Mouse (Mus musculus) kidney, postnatal 0 days (tissue): ENCODE data around the gene Gm49366. TPM values are rescaled to one million over a fixed set of nuclear protein-coding genes. Genes with fewer than 3 reads are reported as not detected.
"Not testable (repeated sequence)": the region's sequence is repeated elsewhere in the genome, so short reads cannot be mapped to it uniquely, and the experiment has no call there.

Experiments used
- ATAC-seq: fragments of 200-750 bp; cut with Nextera tagmentation; replicated peaks from 2 replicates; pipeline ENCODE4 v1.8.0; 2017; ENCODE audit warnings: low read depth, moderate number of reproducible peaks, moderate TSS enrichment, moderate library complexity; ENCODE audit not compliant: low FRiP score
- DNase-seq: peaks from one replicate; pipeline ENCODE4 v3.0.0-alpha.2; 2016; ENCODE audit warnings: low spot score
- H3K27ac ChIP-seq: fragments of 300-500 bp; sonication (generic); 2 replicates; pipeline ENCODE4 v1.5.1; 2014; ENCODE audit warnings: mild to moderate bottlenecking
- H3K27me3 ChIP-seq: fragments of 300-500 bp; sonication (generic); 2 replicates; pipeline ENCODE4 v1.6.1; 2014; ENCODE audit warnings: low read length, mixed read lengths; ENCODE audit not compliant: insufficient read depth
- H3K36me3 ChIP-seq: fragments of 300-500 bp; sonication (generic); 2 replicates; pipeline ENCODE4 v1.6.1; 2014; ENCODE audit warnings: low read length, mixed read lengths; ENCODE audit not compliant: insufficient read depth
- H3K4me1 ChIP-seq: fragments of 300-500 bp; sonication (generic); replicated peaks from 2 replicates; pipeline ENCODE4 v1.6.1; 2014; ENCODE audit warnings: antibody characterized with exemption, low read length, mixed read lengths; ENCODE audit not compliant: insufficient read depth
- H3K4me2 ChIP-seq: fragments of 300-500 bp; sonication (generic); 2 replicates; pipeline ENCODE4 v1.6.1; 2014; ENCODE audit warnings: mild to moderate bottlenecking, low read length, moderate library complexity, mixed read lengths
- H3K4me3 ChIP-seq: fragments of 300-500 bp; sonication (generic); replicated peaks from 2 replicates; pipeline ENCODE4 v1.5.1; 2014; ENCODE audit warnings: low read depth, low read length
- H3K9ac ChIP-seq: fragments of 300-500 bp; sonication (generic); 2 replicates; pipeline ENCODE4 v1.6.1; 2014; ENCODE audit warnings: low read depth, low read length
- H3K9me3 ChIP-seq: fragments of 300-500 bp; sonication (generic); replicated peaks from 2 replicates; pipeline ENCODE4 v1.6.1; 2016; ENCODE audit warnings: low read length, inconsistent platforms, mixed read lengths
- CTCF ChIP-seq: IDR thresholded peaks from 2 replicates; pipeline ENCODE4 v1.5.1; 2016; ENCODE audit warnings: antibody characterized with exemption, low read depth, mild to moderate bottlenecking, moderate library complexity
- WGBS: fragments of 180-500 bp; shearing (Covaris S2); extraction: QIAGEN DNeasy Blood & Tissue Kit; methylation state at CpG from one replicate; pipeline ENCODE4 v1.1.7; 2014; 5-methylcytosine and 5-hydroxymethylcytosine counted together
- polyA plus RNA-seq: library from polyadenylated mRNA; unstranded; fragments of >200 nt; fragmentation: Nextera tagmentation; extraction: Ambion mirVana; gene quantifications from 2 replicates; pipeline ENCODE4 v1.2.1, GENCODE M21; 2015

Gm49366 gene
- not detected in 2 replicates for polyA plus RNA-seq

DNA sequence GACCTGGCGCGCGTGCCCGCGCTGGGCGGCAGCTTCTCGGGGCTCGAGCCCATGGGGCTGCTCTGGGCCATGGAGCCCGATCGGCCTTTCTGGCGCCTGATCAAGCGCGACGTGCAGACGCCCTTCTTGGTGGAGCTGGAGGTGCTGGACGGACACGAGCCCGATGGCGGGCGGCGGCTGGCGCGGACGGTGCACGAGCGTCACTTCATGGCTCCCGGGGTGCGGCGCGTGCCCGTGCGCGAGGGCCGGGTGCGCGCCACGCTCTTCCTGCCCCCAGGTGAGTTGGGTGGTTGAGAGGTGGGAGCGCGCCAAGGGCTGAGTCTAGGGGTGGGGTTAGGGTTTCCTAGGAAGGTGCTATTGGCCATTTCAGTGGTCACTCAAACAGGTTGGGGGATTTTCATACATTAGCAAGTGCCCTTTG lies at the start of gene Gm49366:
TSS of gene Gm49366 (plus strand) at position 245 of the 421 bp plus-strand sequence.
- H3K9me3 ChIP-seq, H3K27me3 ChIP-seq, H3K4me1 ChIP-seq, H3K36me3 ChIP-seq: not testable (repeated sequence)
- H3K4me2 ChIP-seq = peak within 1 kb of the TSS; percentile 68
- WGBS = 8% methylated on average over 39 of the region's 39 CpGs
- H3K4me3 ChIP-seq = peak within 1 kb of the TSS; percentile 44
- peak; percentile 78 for ATAC-seq
- DNase-seq = peak; percentile 44
- H3K9ac ChIP-seq = peak within 1 kb of the TSS; percentile 57
- peak within 1 kb of the TSS; percentile 54; the same call in 1 of the 2 replicates for H3K27ac ChIP-seq

DNA sequence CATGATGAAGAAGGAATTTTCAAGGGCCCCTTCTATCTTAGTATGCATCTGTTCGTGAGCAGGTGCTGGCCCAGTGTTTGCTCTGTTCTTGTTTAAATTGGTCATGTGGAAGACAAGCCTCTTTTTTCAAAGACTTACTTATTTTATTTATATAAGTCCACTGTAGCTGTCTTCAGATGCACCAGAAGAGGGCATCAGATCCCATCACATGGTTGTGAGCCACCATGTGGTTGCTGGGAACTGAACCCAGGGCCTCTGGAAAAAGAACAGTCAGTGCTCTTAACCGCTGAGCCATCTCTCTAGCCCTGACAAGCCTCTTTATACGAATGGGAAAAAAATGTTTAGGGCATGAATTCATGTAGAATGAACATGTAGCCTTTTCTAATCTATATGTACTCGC lies 49.4 kb upstream of the Gm49366 start:
- WGBS = 99% methylated on average over 4 of the region's 4 CpGs
- ATAC-seq = no peak

DNA sequence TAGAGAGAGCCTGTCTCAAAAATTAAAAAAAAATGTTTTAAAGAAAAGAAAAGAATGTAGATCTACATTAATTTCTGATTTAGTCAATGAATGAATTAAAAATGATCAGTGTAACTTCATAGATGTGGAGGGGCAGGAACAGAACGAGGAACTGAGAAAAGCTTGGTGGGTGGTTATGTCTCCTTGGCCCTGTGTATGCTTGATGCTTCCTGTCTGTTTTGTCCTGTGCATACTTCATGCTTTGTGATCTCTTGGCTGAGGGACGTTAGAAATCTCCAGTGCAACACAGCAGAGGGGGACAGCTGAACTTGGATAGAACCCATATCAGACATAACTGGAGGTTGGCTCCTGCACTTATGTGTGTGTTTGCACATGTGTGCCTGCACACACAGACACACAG lies 41.5 kb upstream of the Gm49366 start:
- no peaks in the 10 kb centered on the region for H3K27me3 ChIP-seq
- no peak overlapping the region for H3K9ac ChIP-seq
- 49% methylated on average over 2 of the region's 2 CpGs for WGBS
- DNase-seq (no peak), ATAC-seq (no peak)
- no peak for TF ChIP-seq CTCF
- no peak overlapping the region for H3K4me2 ChIP-seq
- H3K36me3 ChIP-seq = 0 out of 2 replicates have a peak, but pooled peaks cover 5% of the 10 kb centered on the region
- no peak overlapping the region for H3K4me3 ChIP-seq
- H3K4me1 ChIP-seq = no peaks in the 10 kb centered on the region
- peaks cover 3% of the 10 kb centered on the region; the same call in 1 of the 2 replicates for H3K9me3 ChIP-seq
- no peak overlapping the region for H3K27ac ChIP-seq

More for the DNA sequence above, 49.4 kb upstream of the Gm49366 start:
- Histone ChIP-seq H3K4me2 (no peak overlapping the region), H3K4me3 (no peak overlapping the region), H3K27ac (no peak overlapping the region), H3K9me3 (no peaks in the 10 kb centered on the region), H3K27me3 (no peaks in the 10 kb centered on the region), H3K9ac (no peak overlapping the region), H3K36me3 (0 out of 2 replicates have a peak, but pooled peaks cover 5% of the 10 kb centered on the region), H3K4me1 (0 out of 2 replicates have a peak, but pooled peaks cover 5% of the 10 kb centered on the region)
- TF ChIP-seq CTCF = 0 out of 2 replicates have a peak, but pooled peaks have one; percentile 32
- no peak for DNase-seq

DNA sequence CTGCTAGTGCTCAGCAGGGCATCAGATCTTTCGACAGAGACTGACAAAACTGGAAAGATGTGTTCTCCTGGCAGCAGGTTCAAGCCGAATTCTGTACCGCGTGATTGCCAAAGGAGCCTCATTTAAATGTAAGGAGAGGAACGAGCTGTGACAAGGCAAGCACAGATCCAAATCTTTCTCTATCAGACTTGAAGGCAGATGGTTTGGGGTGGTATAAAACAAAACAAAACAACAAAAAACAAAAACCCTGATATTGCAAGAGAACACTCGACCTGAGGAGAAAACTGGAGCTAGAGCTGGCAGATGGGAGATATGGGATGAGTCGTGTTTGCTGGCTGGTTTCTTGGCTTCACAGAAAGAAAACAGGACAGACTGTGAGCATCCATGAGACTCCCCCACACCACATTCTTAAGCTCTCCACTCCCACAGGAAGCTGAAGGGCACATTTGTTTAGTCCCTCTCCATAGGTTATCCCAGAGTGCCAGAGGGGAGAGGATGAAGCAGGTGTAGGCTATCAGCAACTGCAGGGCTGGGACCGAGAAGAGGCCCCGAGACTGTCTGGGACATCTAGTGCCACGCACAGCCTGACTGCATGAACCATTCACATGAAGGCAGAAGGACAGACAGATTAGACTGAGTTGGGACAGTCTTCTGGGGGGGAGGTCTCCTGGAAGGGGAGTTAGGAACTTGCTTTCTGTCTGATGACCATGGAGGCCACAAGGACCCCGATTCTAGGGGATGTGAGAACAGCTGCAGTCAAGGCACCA lies 40.2 kb upstream of the Gm49366 start:
- DNase-seq = peak; percentile 60
- no peak overlapping the region for H3K4me3 ChIP-seq
- peaks cover 3% of the 10 kb centered on the region; the same call in 1 of the 2 replicates for H3K9me3 ChIP-seq
- no peak overlapping the region for H3K4me2 ChIP-seq
- H3K27me3 ChIP-seq = no peaks in the 10 kb centered on the region
- 34% methylated on average over 11 of the region's 11 CpGs for WGBS
- no peak for TF ChIP-seq CTCF
- no peak; the same call in 1 of the 2 replicates for ATAC-seq
- 0 out of 2 replicates have a peak, but pooled peaks cover under 1% of the 10 kb centered on the region for H3K36me3 ChIP-seq
- H3K27ac ChIP-seq = peak overlapping the region; percentile 39; the same call in 1 of the 2 replicates
- no peaks in the 10 kb centered on the region for H3K4me1 ChIP-seq
- H3K9ac ChIP-seq = no peak overlapping the region

DNA sequence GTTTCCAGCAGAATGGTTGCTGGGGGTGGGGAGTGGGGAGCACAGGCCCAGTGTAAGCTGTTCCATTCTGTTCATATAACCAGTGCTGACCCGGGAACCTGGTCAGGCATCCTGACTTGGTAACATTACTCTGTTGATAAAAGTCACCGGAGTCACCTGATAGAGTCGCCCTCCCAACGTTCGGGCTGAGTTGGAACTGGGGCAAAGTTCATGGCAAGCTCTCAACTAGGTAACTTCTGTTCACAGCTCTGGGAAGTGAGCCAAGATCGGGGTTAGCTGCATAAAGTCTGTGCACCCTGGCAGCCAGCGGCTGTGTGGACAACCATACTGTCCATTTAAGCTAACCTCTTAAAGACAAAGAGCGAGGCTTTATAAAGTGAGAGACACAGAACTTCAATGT lies 39.5 kb upstream of the Gm49366 start:
- WGBS = 27% methylated on average over 8 of the region's 8 CpGs
- peak; percentile 55 for DNase-seq

DNA sequence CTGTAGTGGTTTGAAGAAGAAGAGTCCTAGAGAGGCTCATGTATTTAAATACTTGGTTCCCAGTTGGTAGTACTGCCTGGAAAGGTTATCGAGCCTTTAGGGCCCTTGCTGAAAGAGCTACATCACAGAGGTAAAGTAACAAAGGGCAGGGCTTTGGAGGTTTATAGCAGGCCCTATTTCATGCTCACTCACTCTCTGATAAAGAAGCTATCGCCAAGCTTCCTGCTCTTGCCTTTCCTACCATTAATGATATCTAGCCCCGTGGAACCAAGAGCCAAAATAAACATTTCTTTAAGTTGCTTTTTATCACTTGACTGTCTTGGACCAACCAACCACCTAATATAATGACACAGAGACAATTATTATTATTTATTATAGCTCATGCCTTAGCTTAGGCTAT lies 38.3 kb upstream of the Gm49366 start:
- H3K27ac ChIP-seq = no peak overlapping the region
- H3K9ac ChIP-seq = no peak overlapping the region
- H3K4me3 ChIP-seq = no peak overlapping the region
- H3K4me2 ChIP-seq = no peak overlapping the region
- WGBS = 19% methylated on average over 3 of the region's 3 CpGs
- H3K36me3 ChIP-seq = no peaks in the 10 kb centered on the region
- no peaks in the 10 kb centered on the region for H3K4me1 ChIP-seq
- ATAC-seq (no peak), DNase-seq (no peak)
- TF ChIP-seq CTCF = no peak
- H3K9me3 ChIP-seq = peaks cover 3% of the 10 kb centered on the region; the same call in 1 of the 2 replicates
- H3K27me3 ChIP-seq = no peaks in the 10 kb centered on the region

More for the DNA sequence above, 39.5 kb upstream of the Gm49366 start:
- H3K4me3 ChIP-seq, H3K36me3 ChIP-seq, H3K9me3 ChIP-seq, H3K9ac ChIP-seq, H3K27me3 ChIP-seq, H3K4me1 ChIP-seq, H3K4me2 ChIP-seq: not testable (repeated sequence)
- H3K27ac ChIP-seq = 0 out of 2 replicates have a peak overlapping the region, but pooled peaks have one; percentile 22
- peak; percentile 83 for ATAC-seq
